Mouse (Mus musculus) ES-Bruce4 (cell line): ENCODE measurements around the gene 2610301B20Rik. TPM values are rescaled to one million over a fixed set of nuclear protein-coding genes. Genes with fewer than 3 reads are reported as not detected.

Experiments
- H3K27ac ChIP-seq: 2 replicates; pipeline ENCODE4 v1.5.1; 2012; ENCODE audit warnings: low read length, inconsistent platforms; ENCODE audit not compliant: insufficient read depth
- H3K27me3 ChIP-seq: 2 replicates; pipeline ENCODE4 v1.6.1; 2012; ENCODE audit warnings: mild to moderate bottlenecking, low read length, inconsistent platforms; ENCODE audit not compliant: control insufficient read depth, poor library complexity, insufficient read depth, severe bottlenecking
- H3K36me3 ChIP-seq: 2 replicates; pipeline ENCODE4 v1.6.1; 2012; ENCODE audit warnings: inconsistent platforms, mild to moderate bottlenecking, low read length, moderate library complexity; ENCODE audit not compliant: control insufficient read depth, poor library complexity, insufficient read depth, severe bottlenecking
- H3K4me1 ChIP-seq: one replicate; pipeline ENCODE4 v1.8.1; 2011; ENCODE audit warnings: low read length; ENCODE audit not compliant: control insufficient read depth, insufficient read depth
- H3K4me3 ChIP-seq: 2 replicates; pipeline ENCODE4 v1.5.1; 2011; ENCODE audit warnings: low read depth, mild to moderate bottlenecking, low read length
- H3K9ac ChIP-seq: 2 replicates; pipeline ENCODE4 v1.6.1; 2012; ENCODE audit warnings: low read depth, mild to moderate bottlenecking, inconsistent platforms; ENCODE audit not compliant: poor library complexity, severe bottlenecking
- H3K9me3 ChIP-seq: replicated peaks from 2 replicates; pipeline ENCODE4 v1.6.1; 2012; ENCODE audit warnings: mild to moderate bottlenecking, low read length, inconsistent platforms; ENCODE audit not compliant: control insufficient read depth, poor library complexity, insufficient read depth, severe bottlenecking
- CTCF ChIP-seq: IDR thresholded peaks from one replicate; pipeline ENCODE4 v1.8.1; 2011; ENCODE audit warnings: low read depth, low read length
- EP300 ChIP-seq: IDR thresholded peaks from 2 replicates; pipeline ENCODE4 v1.6.1; 2011; ENCODE audit warnings: low read depth, low read length; ENCODE audit not compliant: insufficient read depth
- POLR2A ChIP-seq: IDR thresholded peaks from one replicate; pipeline ENCODE4 v1.8.1; 2011; ENCODE audit warnings: low read length; ENCODE audit not compliant: insufficient read depth
- polyA plus RNA-seq: library from polyadenylated mRNA; stranded (reverse); fragments of >200 nt; gene quantifications from 2 replicates; pipeline ENCODE4 v1.2.4, GENCODE M21; 2011; ENCODE audit warnings: low read depth; ENCODE audit not compliant: missing spikeins, insufficient read depth, insufficient read length

Gene 2610301B20Rik
- polyA plus RNA-seq, 1 experiment = 16.9 TPM

GRCm38 (mm10) chr4:10926416-10926815 lies 52.1 kb downstream of the 2610301B20Rik start:
- Histone ChIP-seq H3K4me1 (peaks cover 9% of the 10 kb centered on the region), H3K27me3 (no peaks in the 10 kb centered on the region), H3K9me3 (no peaks in the 10 kb centered on the region), H3K27ac (no peak overlapping the region), H3K9ac (no peak overlapping the region), H3K4me3 (no peak overlapping the region), H3K36me3 (no peaks in the 10 kb centered on the region)
- no peak for TF ChIP-seq POLR2A
- no peak for TF ChIP-seq CTCF
- no peak for TF ChIP-seq EP300

- Histone ChIP-seq H3K36me3 (no peaks in the 10 kb centered on the region), H3K4me3 (no peak overlapping the region), H3K9me3 (no peaks in the 10 kb centered on the region)
Measured at GRCm38 (mm10) chr4:10928158-10928557, 53.9 kb downstream of the 2610301B20Rik start.

GRCm38 (mm10) chr4:10929726-10930125 lies 55.4 kb downstream of the 2610301B20Rik start:
- H3K4me3 ChIP-seq = no peak overlapping the region
- no peak overlapping the region for H3K9ac ChIP-seq
- H3K36me3 ChIP-seq = no peaks in the 10 kb centered on the region
- no peak overlapping the region for H3K27ac ChIP-seq
- no peaks in the 10 kb centered on the region for H3K9me3 ChIP-seq
- H3K27me3 ChIP-seq = no peaks in the 10 kb centered on the region
- TF ChIP-seq EP300 (no peak), CTCF (no peak), POLR2A (no peak)
- peaks cover 13% of the 10 kb centered on the region for H3K4me1 ChIP-seq

More at GRCm38 (mm10) chr4:10928158-10928557, 53.9 kb downstream of the 2610301B20Rik start:
- no peak for TF ChIP-seq POLR2A
- Histone ChIP-seq H3K9ac (no peak overlapping the region), H3K4me1 (peaks cover 13% of the 10 kb centered on the region), H3K27me3 (no peaks in the 10 kb centered on the region), H3K27ac (no peak overlapping the region)

GRCm38 (mm10) chr4:10931040-10931439 lies 56.7 kb downstream of the 2610301B20Rik start:
- Histone ChIP-seq H3K27me3 (no peaks in the 10 kb centered on the region), H3K9ac (no peak overlapping the region), H3K4me1 (peaks cover 13% of the 10 kb centered on the region), H3K9me3 (no peaks in the 10 kb centered on the region), H3K27ac (no peak overlapping the region), H3K4me3 (no peak overlapping the region), H3K36me3 (no peaks in the 10 kb centered on the region)
- TF ChIP-seq EP300 (peak; percentile 78; the same call in 1 of the 2 replicates), CTCF (no peak)

- Histone ChIP-seq H3K36me3 (no peaks in the 10 kb centered on the region), H3K27ac (peak overlapping the region; percentile 89), H3K9ac (no peak overlapping the region), H3K4me3 (no peak overlapping the region), H3K27me3 (no peaks in the 10 kb centered on the region), H3K4me1 (peaks cover 18% of the 10 kb centered on the region), H3K9me3 (no peaks in the 10 kb centered on the region)
- no peak for TF ChIP-seq CTCF
- peak; percentile 98 for TF ChIP-seq EP300
Measured at GRCm38 (mm10) chr4:10932091-10932745, 57.9 kb downstream of the 2610301B20Rik start.

- no peaks in the 10 kb centered on the region for H3K27me3 ChIP-seq
- no peak overlapping the region for H3K9ac ChIP-seq
- no peak overlapping the region for H3K4me3 ChIP-seq
- TF ChIP-seq POLR2A = no peak
- TF ChIP-seq EP300 = peak; percentile 19; the same call in 1 of the 2 replicates
- TF ChIP-seq CTCF = no peak
- no peaks in the 10 kb centered on the region for H3K36me3 ChIP-seq
- H3K9me3 ChIP-seq = no peaks in the 10 kb centered on the region
- peak overlapping the region; percentile 45 for H3K27ac ChIP-seq
- peaks cover 18% of the 10 kb centered on the region for H3K4me1 ChIP-seq
Measured at GRCm38 (mm10) chr4:10932782-10933181, 58.5 kb downstream of the 2610301B20Rik start.
